Mouse (Mus musculus): Measurements from ENCODE around the gene Crxos. TPM values are rescaled to one million over a fixed set of nuclear protein-coding genes. Genes with fewer than 3 reads are reported as not detected.
"Not testable (repeated sequence)": the region's sequence is repeated elsewhere in the genome, so short reads cannot be mapped to it uniquely, and the experiment has no call there.

The Crxos gene
- polyA plus RNA-seq, 1 experiment from 2014 or later, result not detected

GRCm38 (mm10) chr7:15901366-15902048 lies 19.1 kb downstream of the Crxos start:
- no peaks in the 10 kb centered on the region for H3K27me3 ChIP-seq (replicated peaks; ENCODE audit: control insufficient read depth, insufficient read depth, low read length)
- H3K9ac ChIP-seq (ENCODE audit: low read depth, low read length), result no peak overlapping the region
- no peaks in the 10 kb centered on the region for H3K9me3 ChIP-seq (ENCODE audit: control insufficient read depth, low read length)
- DNase-seq (ENCODE audit: low spot score) (no peak), ATAC-seq (ENCODE audit: low read depth) (no peak)
- H3K4me3 ChIP-seq (ENCODE audit: low read depth, low read length), result no peak overlapping the region
- no peak overlapping the region for H3K4me2 ChIP-seq (ENCODE audit: low read depth, low read length)
- 77% methylated on average over 9 of the region's 9 CpGs for WGBS
- no peak overlapping the region for H3K27ac ChIP-seq (replicated peaks; ENCODE audit: low read depth, low read length)
- H3K36me3 ChIP-seq (ENCODE audit: control insufficient read depth, insufficient read depth, low read length), result no peaks in the 10 kb centered on the region
- no peaks in the 10 kb centered on the region for H3K4me1 ChIP-seq (ENCODE audit: control insufficient read depth, insufficient read depth, low read length)

GRCm38 (mm10) chr7:15905861-15906260 lies 23.4 kb downstream of the Crxos start:
- H3K27me3 ChIP-seq (replicated peaks; ENCODE audit: control insufficient read depth, insufficient read depth, low read length), result no peaks in the 10 kb centered on the region
- no peak for DNase-seq (ENCODE audit: low spot score)
- H3K36me3 ChIP-seq (ENCODE audit: control insufficient read depth, insufficient read depth, low read length), result no peaks in the 10 kb centered on the region
- WGBS, result 66% methylated on average over 7 of the region's 7 CpGs
- no peaks in the 10 kb centered on the region for H3K4me1 ChIP-seq (ENCODE audit: control insufficient read depth, insufficient read depth, low read length)
- H3K27ac ChIP-seq (replicated peaks; ENCODE audit: low read depth, low read length), result no peak overlapping the region
- no peak overlapping the region for H3K9ac ChIP-seq (ENCODE audit: low read depth, low read length)
- ATAC-seq (ENCODE audit: low read depth), result no peak
- no peaks in the 10 kb centered on the region for H3K9me3 ChIP-seq (ENCODE audit: control insufficient read depth, low read length)
- no peak overlapping the region for H3K4me2 ChIP-seq (ENCODE audit: low read depth, low read length)
- H3K4me3 ChIP-seq (ENCODE audit: low read depth, low read length), result no peak overlapping the region

- Histone ChIP-seq H3K36me3 (ENCODE audit: control insufficient read depth, insufficient read depth, low read length) (no peaks in the 10 kb centered on the region), H3K4me1 (ENCODE audit: control insufficient read depth, insufficient read depth, low read length) (no peaks in the 10 kb centered on the region), H3K27me3 (replicated peaks; ENCODE audit: control insufficient read depth, insufficient read depth, low read length) (no peaks in the 10 kb centered on the region), H3K27ac (replicated peaks; ENCODE audit: low read depth, low read length) (no peak overlapping the region), H3K4me3 (ENCODE audit: low read depth, low read length) (no peak overlapping the region), H3K9me3 (ENCODE audit: control insufficient read depth, low read length) (no peaks in the 10 kb centered on the region), H3K9ac (ENCODE audit: low read depth, low read length) (no peak overlapping the region), H3K4me2 (ENCODE audit: low read depth, low read length) (no peak overlapping the region)
- DNase-seq (ENCODE audit: low spot score), result no peak
- ATAC-seq (ENCODE audit: low read depth), result no peak
- WGBS, result 91% methylated on average over 1 of the region's 1 CpGs
These were observed 24.2 kb downstream of the Crxos start for GRCm38 (mm10) chr7:15906602-15907001.

- WGBS, result 71% methylated on average over 8 of the region's 8 CpGs
- Histone ChIP-seq H3K9me3 (ENCODE audit: control insufficient read depth, low read length) (no peaks in the 10 kb centered on the region), H3K4me2 (ENCODE audit: low read depth, low read length) (no peak overlapping the region), H3K27ac (replicated peaks; ENCODE audit: low read depth, low read length) (no peak overlapping the region), H3K27me3 (replicated peaks; ENCODE audit: control insufficient read depth, insufficient read depth, low read length) (no peaks in the 10 kb centered on the region), H3K9ac (ENCODE audit: low read depth, low read length) (no peak overlapping the region), H3K4me3 (ENCODE audit: low read depth, low read length) (no peak overlapping the region), H3K36me3 (ENCODE audit: control insufficient read depth, insufficient read depth, low read length) (no peaks in the 10 kb centered on the region), H3K4me1 (ENCODE audit: control insufficient read depth, insufficient read depth, low read length) (no peaks in the 10 kb centered on the region)
- ATAC-seq (ENCODE audit: low read depth) (no peak), DNase-seq (ENCODE audit: low spot score) (no peak)
These were observed 25.7 kb downstream of the Crxos start for GRCm38 (mm10) chr7:15907971-15908590.

GRCm38 (mm10) chr7:15910521-15910920 lies 28.1 kb downstream of the Crxos start:
- Histone ChIP-seq H3K9me3 (ENCODE audit: control insufficient read depth, low read length) (no peaks in the 10 kb centered on the region), H3K36me3 (ENCODE audit: control insufficient read depth, insufficient read depth, low read length) (no peaks in the 10 kb centered on the region), H3K4me1 (ENCODE audit: control insufficient read depth, insufficient read depth, low read length) (no peaks in the 10 kb centered on the region), H3K4me3 (ENCODE audit: low read depth, low read length) (no peak overlapping the region), H3K27me3 (replicated peaks; ENCODE audit: control insufficient read depth, insufficient read depth, low read length) (no peaks in the 10 kb centered on the region), H3K27ac (replicated peaks; ENCODE audit: low read depth, low read length) (no peak overlapping the region), H3K9ac (ENCODE audit: low read depth, low read length) (no peak overlapping the region), H3K4me2 (ENCODE audit: low read depth, low read length) (no peak overlapping the region)
- WGBS, result 75% methylated on average over 5 of the region's 5 CpGs
- ATAC-seq (ENCODE audit: low read depth) (no peak), DNase-seq (ENCODE audit: low spot score) (no peak)

GRCm38 (mm10) chr7:15912183-15912582 lies 29.8 kb downstream of the Crxos start:
- Histone ChIP-seq H3K9ac (ENCODE audit: low read depth, low read length) (no peak overlapping the region), H3K36me3 (ENCODE audit: control insufficient read depth, insufficient read depth, low read length) (peaks cover 8% of the 10 kb centered on the region), H3K27me3 (replicated peaks; ENCODE audit: control insufficient read depth, insufficient read depth, low read length) (no peaks in the 10 kb centered on the region), H3K27ac (replicated peaks; ENCODE audit: low read depth, low read length) (no peak overlapping the region), H3K4me2 (ENCODE audit: low read depth, low read length) (no peak overlapping the region), H3K4me3 (ENCODE audit: low read depth, low read length) (no peak overlapping the region), H3K9me3 (ENCODE audit: control insufficient read depth, low read length) (no peaks in the 10 kb centered on the region), H3K4me1 (ENCODE audit: control insufficient read depth, insufficient read depth, low read length) (no peaks in the 10 kb centered on the region)
- DNase-seq (ENCODE audit: low spot score), result peak; percentile 86
- peak; percentile 62; the same call in 1 of the 2 replicates for ATAC-seq (ENCODE audit: low read depth)
- 1% methylated on average over 4 of the region's 4 CpGs for WGBS

GRCm38 (mm10) chr7:15914252-15914651 lies 31.8 kb downstream of the Crxos start:
- Histone ChIP-seq H3K9me3 (ENCODE audit: control insufficient read depth, low read length) (no peaks in the 10 kb centered on the region), H3K27ac (replicated peaks; ENCODE audit: low read depth, low read length) (no peak overlapping the region), H3K4me3 (ENCODE audit: low read depth, low read length) (no peak overlapping the region), H3K9ac (ENCODE audit: low read depth, low read length) (no peak overlapping the region), H3K4me1 (ENCODE audit: control insufficient read depth, insufficient read depth, low read length) (no peaks in the 10 kb centered on the region), H3K27me3 (replicated peaks; ENCODE audit: control insufficient read depth, insufficient read depth, low read length) (no peaks in the 10 kb centered on the region), H3K4me2 (ENCODE audit: low read depth, low read length) (no peak overlapping the region), H3K36me3 (ENCODE audit: control insufficient read depth, insufficient read depth, low read length) (peaks cover 25% of the 10 kb centered on the region)
- WGBS, result 29% methylated on average over 2 of the region's 2 CpGs
- DNase-seq (ENCODE audit: low spot score) (no peak), ATAC-seq (ENCODE audit: low read depth) (no peak)

GRCm38 (mm10) chr7:15914751-15915150 lies 32.3 kb downstream of the Crxos start:
- no peak overlapping the region for H3K9ac ChIP-seq (ENCODE audit: low read depth, low read length)
- no peaks in the 10 kb centered on the region for H3K27me3 ChIP-seq (replicated peaks; ENCODE audit: control insufficient read depth, insufficient read depth, low read length)
- WGBS, result 88% methylated on average over 2 of the region's 2 CpGs
- DNase-seq (ENCODE audit: low spot score) (no peak), ATAC-seq (ENCODE audit: low read depth) (no peak)
- no peak overlapping the region for H3K4me3 ChIP-seq (ENCODE audit: low read depth, low read length)
- no peaks in the 10 kb centered on the region for H3K4me1 ChIP-seq (ENCODE audit: control insufficient read depth, insufficient read depth, low read length)
- H3K4me2 ChIP-seq (ENCODE audit: low read depth, low read length), result no peak overlapping the region
- H3K27ac ChIP-seq (replicated peaks; ENCODE audit: low read depth, low read length), result no peak overlapping the region
- H3K36me3 ChIP-seq (ENCODE audit: control insufficient read depth, insufficient read depth, low read length), result peaks cover 30% of the 10 kb centered on the region
- no peaks in the 10 kb centered on the region for H3K9me3 ChIP-seq (ENCODE audit: control insufficient read depth, low read length)

- H3K9me3 ChIP-seq (ENCODE audit: control insufficient read depth, low read length); H3K27me3 ChIP-seq (replicated peaks; ENCODE audit: control insufficient read depth, insufficient read depth, low read length); H3K4me1 ChIP-seq (ENCODE audit: control insufficient read depth, insufficient read depth, low read length); DNase-seq (ENCODE audit: low spot score); H3K27ac ChIP-seq (replicated peaks; ENCODE audit: low read depth, low read length); H3K4me3 ChIP-seq (ENCODE audit: low read depth, low read length); H3K4me2 ChIP-seq (ENCODE audit: low read depth, low read length); ATAC-seq (ENCODE audit: low read depth); H3K9ac ChIP-seq (ENCODE audit: low read depth, low read length): not testable (repeated sequence)
- WGBS, result 95% methylated on average over 4 of the region's 4 CpGs
- H3K36me3 ChIP-seq (ENCODE audit: control insufficient read depth, insufficient read depth, low read length), result peaks cover 37% of the 10 kb centered on the region
These were observed 33.3 kb downstream of the Crxos start for GRCm38 (mm10) chr7:15915695-15916094.
